Mouse (Mus musculus): Measurements from ENCODE around the gene Bend7. TPM values are rescaled to one million over a fixed set of nuclear protein-coding genes. Genes with fewer than 3 reads are reported as not detected.

Gene Bend7
- total RNA-seq (2021), result 1 to 10 TPM; 2.0 to 2.7 TPM
- long read RNA-seq, experiment 1, partial matches to known transcripts, result 0 of 1 reads
- long read RNA-seq, experiment 1, other reads (novel, unspliced or antisense), result 1 of 1 reads
- long read RNA-seq, experiment 2, partial matches to known transcripts, result 0 of 3 reads
- long read RNA-seq, experiment 2, other reads (novel, unspliced or antisense), result 1 of 3 reads

DNA sequence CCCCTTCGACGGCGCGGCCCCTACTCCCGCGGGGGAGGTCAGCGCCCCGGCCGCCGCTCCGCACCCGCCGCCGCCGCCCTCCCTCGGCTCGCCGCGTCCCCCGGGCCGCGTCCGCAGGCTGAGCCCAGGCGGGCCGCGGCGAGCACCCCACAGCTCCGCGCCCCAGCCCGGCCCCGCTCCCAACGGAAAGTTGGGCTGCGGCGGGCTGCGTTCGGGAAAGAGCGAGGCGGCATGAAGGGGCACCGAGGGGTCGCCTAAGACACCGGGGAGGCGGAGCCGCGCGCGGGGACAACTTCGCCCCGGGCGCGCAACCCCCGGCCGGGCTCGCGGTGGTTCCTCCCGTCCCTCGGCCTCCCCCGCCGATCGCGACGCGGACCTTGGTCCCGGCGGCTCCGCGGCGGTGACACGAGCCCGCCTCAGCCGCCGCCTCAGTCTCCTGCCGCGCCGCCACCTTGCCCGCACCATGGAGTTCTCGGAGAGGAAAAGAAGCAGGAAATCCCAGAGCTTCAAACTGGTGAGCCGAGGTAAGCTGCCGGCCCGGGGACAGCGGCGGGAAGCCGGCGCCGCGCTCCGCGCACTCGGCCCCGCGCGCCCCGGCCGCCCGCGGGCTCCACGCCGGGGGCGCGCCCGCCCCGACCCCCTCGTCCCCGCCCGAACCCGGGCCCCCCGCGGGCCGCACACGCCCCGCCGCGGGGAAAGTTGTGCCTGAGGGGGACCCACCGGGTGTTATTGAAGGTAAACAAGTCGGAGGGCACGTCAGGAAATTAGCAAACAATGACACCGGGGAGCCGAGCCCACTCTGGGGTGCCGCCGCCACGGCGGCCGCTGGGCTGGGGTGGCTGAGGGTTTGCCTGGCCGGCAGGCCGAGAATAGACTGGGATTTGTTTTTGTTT is at the start of gene Bend7:
TSS of gene Bend7 (plus strand) at position 63 of the 893 bp plus-strand sequence.
- DNase-seq, result peak; percentile 21

DNA sequence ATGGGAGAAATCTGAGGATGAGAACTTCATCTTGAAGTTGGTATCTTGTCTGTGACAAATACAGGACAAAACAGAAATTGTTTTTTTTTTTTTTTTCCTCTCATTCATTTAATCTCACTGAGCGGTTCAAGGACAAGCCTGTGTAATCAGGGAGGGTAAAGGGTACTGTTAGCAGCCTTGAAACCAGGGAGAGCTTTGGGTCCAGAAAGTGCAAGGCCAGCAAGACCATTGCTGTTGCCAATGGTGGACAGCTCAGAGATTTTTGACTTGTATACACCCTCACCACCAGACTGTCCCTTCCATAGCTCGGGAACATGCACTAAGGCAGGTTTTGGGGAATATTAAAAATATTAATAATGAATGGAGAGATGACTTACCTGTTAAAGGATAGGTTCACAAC is 49.0 kb upstream of the Bend7 start:
- DNase-seq, result no peak

DNA sequence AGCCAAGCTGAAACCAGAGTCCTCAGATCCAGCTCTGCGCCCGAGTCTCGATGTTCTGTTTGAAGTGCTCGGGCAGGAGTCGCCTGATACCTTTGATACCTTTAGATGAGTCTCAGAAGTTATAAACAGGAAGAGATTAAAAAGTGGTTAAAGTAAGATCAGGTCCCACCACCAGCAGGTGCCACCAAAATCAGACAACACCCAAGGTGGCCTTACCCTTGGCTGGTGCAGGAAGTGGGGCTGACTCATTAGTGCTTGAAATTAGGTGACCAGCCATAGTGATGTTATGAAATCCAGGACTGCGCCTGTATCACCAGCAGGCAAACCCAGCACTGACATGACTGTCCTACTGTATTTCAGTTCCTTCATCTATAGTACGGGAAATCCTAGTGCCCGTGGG is 47.9 kb upstream of the Bend7 start:
- no peak for DNase-seq

DNA sequence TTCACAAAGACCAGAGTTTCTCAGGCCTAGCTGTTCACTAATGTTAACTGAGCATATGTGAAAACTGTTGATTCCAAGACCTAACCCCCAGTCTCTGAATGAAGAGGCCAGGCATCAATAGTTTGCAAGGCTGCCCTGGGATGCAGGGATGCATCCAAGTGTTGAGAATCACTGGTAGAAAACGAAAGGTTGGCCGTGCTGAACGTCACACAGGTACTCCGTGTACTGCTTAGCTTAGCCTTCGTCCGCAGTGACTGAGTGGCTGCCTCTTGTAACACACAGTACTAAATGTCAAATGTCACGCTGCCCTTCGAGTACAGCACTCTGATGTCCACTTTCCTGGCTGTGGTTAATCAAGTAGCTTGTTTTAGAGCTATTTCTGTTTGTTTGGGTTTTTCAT is 46.0 kb upstream of the Bend7 start:
- no peak for DNase-seq

DNA sequence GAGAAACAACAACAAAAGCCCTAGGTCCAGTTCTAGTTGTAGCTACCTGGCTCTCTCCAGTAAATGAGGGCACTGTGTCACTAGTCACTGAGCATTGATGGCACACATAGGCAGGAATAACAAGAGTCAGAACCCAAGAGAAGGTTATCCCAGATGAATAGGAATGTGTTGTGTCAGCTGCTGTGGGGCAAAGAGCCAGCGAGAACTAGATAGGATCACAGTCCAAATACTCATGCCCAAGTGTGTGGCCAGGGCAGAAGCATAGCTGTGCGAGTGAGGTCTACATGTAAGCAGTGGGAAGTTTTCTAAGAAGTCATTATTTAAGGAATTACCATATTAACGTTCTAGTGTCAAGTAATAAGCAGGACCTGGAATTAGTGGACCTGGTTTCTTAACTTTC is 37.7 kb upstream of the Bend7 start:
- no peak for DNase-seq

DNA sequence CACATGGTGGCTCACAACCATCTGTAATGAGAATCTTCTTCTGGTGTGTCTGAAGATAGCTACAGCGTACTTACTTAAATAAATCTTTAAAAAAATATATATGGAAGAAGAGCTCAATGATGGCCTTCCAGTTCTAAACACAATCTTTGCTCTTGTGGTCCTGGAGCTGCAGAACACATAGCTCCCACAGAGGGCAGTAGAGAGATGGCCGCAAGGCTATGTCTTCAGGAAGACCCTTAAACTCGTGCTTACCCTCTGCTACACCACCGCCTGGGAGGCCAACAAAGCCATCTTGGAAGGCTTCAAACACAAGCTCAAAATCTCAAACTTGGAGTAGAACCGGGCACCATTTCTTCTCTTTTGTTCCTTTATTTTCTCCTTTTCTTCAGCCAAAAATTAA is 6.4 kb upstream of the Bend7 start:
- no peak for DNase-seq

DNA sequence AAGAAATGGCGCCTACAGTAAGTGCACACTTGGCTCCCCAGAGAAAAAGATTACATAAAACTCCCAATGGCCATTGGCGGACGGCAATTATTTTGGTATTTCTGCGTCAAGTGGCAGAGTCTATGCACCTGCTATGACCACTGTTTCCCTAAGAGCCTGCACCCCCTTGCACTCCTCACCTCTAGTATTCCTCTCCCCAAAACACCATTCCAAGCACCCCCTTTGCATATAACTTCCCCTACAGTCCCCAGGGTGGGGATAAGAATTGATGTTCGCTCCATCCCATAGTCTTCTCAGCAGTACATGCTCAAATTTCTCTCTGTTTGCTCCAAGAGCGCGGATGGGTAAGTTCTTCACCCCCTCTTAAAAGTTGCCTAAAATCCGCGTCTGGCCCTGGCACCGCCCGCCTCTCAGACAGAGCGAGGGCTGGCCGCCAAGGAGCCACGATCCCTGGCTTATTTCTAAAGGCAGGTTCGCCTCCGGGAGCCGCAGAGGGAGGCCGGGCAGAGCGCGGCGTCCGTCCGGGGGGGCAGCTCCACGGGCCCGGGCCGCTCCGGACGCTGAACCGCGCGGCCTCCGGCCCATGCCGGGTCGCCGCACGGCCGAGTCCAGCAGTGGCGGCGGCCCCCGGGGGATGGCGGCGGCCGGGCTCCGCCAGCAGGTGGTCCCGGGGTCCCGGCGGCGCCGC is 406 bp upstream of the Bend7 start:
- DNase-seq, result peak; percentile 12

DNA sequence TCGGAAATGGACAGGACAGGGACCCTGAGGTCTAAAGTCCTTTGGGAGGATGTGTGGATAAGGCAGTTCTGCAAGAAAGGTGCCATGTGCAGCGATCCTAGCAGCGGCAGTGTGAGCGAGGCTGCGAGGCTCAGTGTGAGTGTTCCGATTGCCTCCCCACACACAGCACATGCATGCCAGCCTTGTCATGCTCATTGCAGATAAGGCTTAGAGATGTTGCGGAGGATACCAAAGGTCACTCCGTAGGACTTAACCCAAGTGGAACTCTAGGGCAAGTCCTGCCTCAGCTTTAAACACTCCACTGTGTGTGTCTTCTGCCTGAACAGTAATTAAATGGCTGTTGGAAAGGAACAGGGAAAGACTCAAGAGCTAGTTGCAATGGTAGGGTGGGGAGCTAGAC is 5.5 kb downstream of the Bend7 start:
- DNase-seq, result no peak

DNA sequence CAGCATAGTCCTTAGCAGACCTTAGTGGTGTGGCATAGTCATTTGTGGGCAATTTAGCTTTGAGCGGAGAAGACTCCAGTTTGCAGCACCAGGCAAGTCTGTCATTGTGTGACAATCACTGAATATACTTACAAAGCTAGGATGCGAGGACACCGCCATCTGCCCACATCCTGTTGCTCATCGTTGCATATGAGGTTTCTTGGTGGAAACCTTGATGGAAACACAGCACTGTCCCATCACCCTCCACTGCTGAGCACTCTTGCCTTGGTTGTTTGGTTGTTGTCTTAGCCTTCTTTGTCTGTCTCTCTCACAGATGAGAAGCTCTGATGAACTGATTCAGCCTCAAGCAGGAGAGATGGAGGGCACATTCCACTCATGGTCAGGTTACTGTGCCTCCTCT is 12.5 kb downstream of the Bend7 start:
- no peak for DNase-seq

DNA sequence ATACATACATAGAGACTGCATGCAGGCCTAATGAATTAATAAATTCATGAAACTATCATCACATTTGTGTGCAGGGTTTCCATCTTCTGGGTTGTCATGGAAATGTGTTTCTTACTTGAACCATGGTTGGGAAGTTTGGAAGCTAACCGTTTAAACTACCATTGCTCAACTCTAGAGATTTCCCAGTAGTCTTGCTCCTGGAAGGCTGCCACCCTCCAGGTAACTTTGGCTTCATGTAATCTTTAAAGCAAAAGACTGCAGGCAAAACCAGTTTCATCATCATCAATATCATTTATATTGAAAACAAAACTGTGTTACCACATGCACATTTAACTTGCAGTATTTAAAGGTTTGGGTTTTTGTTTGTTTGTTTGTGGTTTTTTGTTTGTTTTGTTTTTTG is 16.3 kb downstream of the Bend7 start:
- DNase-seq, result no peak

DNA sequence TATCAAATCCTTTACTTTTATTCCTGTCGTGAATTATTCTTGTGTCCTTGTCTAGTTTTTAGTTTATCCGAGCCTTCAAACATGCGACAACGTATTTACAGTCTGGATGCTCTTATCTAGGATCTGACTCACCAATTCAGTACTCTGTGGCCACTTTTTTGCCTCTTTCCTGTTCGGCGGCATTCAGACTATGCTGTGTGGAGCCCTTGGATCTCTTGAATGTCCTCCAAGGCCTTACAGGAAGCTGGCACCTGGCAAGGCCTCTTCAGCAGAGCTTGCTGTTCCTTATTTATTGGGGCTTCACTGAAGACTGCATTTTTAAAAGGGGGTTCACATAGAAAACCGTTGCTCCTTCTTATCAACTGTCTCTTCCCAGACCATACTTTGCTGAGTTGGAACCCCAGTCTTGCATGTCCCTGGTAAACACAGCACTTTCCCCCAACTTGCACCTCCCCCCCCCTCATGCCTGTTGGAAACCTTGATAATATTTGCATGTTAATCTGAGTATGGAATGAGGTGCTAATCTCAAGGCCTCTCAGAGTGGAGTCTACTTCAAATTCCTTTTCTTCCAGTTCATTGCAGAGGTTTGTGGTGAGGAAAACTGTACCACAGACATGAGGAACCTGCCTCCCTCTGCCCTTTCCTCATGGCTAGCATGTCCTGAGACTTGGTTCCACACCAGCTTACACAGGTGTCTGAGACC is 18.6 kb downstream of the Bend7 start:
- no peak for DNase-seq

DNA sequence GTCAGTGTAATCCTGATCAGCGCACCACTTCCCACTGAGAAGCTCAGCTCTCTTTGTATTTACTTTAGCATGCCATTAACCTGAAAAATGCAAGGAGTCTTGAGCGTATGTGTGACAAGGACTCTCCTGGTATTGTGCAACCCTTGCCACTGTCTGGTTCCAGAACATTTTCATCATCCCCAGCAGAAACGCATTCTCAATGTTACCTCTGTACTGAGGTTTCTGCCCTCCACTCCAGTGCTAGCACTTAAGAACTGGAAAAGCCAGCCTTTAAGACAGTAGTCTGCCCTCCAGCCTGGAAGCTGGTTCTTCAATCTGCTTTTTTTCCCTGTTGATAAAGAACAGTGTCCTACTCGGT is 19.1 kb downstream of the Bend7 start:
- no peak for DNase-seq

DNA sequence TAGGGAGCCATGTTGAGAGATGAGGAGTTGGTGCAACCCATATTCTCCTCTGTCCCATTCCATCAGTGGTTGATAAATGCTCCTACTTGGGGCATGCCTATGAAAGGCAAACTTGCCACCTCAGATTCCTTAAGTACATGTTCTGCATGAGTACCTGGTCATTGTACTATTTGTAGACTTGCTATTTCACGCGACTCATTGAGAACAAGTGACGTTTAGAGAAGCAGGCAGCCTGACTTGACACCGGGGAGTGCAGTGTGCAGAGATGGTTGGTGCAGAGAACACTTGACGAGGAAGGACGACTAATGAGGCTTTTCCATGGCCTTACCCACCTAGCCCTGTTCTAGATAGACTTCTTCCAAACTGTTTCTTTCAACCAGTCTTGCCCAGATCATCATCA is 34.3 kb downstream of the Bend7 start:
- no peak for DNase-seq

DNA sequence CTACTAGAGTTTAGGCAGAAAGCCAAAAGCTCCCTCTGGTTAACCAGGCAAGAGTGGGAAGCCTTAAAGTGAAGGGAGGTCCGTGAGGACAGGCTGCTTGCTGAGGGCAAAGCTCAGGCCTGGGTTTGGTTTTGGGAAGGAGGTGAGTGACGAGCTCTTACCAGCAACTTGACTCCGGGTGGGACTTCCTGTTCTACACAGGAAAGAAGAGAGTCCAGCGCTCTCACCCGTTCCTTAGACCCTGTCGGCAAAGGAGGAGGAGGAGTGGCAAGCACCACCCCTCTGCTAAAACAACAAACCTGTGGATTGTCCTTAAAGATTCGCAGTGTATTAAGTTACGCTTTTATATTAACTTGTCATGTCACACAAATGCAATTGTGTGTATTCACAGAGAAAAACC is 38.1 kb downstream of the Bend7 start:
- DNase-seq, result no peak

DNA sequence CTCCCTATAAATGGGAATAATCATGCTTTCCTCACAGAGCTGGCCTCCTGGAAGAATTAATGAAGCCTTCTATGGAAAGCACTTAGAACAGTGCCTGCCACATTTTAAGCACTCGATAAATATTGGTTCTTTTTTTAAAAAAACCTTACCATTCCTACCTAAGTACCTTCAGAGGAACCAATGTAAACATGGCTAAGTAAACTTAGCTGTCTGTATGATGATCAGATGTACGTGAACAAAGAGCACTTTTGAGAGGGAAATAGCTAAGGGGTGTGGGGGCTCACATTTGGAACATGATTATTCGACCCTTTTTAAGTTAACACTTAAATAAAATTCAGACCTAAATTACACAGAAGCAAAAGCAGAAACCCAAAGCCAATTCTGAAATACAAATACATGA is 39.6 kb downstream of the Bend7 start:
- no peak for DNase-seq

DNA sequence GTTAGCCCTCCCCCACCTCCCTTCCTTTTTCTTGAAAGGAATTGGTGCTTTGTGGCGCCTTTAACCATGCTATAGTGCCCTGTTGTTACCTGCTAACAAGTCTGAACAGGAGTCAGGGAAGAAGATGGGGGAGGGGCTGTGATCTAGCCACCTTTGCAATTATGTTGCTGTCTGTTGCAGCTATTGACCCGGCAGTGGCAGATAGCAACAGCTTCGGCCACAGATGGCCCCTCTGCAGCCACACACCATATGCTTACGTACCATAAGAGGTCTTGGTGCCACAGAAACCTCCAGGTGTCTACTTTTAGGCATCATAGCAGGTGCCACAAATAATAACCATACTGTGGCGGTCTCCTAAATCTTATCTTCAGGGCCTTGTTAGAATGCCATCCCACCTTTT is 43.1 kb downstream of the Bend7 start:
- no peak for DNase-seq

DNA sequence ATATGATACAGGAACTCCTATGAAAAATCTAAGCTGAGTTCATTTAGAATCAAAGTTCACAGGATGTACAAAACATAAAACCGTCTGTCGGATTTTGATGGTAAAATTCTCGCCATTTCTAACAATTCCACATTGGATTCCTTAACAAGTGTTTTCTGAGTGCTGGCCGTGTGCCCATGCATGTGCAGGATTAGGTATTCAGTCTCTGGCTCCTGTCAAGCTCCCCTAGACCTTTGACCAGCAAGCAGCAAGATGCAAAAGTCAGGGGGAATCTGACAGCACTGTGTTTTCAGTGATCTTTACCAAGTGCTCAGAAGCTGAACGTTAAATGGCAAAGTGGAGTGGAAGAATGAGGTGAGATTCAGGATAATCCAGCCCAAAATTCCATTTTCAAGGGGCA is 44.3 kb downstream of the Bend7 start:
- no peak for DNase-seq

DNA sequence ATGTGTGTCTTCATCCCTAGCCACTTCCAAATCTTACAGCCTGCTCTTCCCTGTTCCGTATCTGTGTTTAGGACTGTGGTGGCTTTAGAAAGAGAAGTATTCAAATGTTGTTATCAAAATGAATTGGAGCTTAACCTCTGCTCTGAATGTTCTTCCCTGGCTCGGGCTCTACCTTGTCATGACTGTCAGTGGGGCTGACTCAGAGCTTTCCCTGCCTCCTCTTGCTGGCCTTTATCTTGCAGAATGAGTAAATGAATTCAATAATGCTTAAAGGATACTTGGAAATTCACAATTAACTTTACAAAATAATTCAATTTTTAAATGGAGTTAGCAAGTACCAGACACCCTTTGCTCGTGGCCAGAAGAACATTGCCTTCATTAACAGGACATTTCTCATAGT is 46.4 kb downstream of the Bend7 start:
- no peak for DNase-seq

DNA sequence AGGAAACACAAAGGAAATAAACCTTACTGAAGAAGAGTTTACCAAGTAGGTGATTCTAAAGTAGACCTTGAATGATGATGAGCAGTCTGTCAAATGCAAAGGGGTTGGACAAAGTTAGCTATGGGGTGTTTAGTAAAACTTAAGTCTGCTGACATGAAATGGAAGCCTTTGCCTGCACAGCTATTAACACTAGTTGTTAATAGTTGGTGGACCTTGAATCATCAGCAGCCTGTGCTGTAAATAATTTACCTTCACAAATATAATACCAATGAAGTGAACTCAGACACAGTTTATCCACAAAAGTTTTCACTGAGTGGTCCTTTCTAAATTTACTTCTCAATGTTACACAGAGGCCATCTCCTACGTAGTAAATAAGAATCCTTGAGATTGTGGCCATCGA is 52.7 kb downstream of the Bend7 start:
- no peak for DNase-seq

DNA sequence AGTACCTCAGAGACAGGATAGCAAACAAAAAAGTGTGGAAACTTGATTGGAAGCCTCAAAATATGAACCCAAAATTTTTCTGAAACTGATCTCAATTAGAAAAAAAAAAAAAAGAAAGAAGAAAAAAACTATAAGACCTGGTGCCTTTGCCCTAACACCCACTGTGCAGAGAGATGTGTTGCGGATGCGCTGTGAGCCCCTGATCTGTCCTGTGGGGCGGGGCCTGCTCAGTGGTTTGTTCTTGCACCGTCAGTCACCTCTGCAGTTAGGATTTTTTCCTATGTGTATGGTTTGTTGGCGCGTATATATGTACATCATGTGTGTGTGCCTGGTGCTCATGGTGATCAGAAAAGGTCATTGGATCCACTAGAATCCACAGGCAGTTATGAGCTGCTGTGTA is 56.3 kb downstream of the Bend7 start:
- no peak for DNase-seq

DNA sequence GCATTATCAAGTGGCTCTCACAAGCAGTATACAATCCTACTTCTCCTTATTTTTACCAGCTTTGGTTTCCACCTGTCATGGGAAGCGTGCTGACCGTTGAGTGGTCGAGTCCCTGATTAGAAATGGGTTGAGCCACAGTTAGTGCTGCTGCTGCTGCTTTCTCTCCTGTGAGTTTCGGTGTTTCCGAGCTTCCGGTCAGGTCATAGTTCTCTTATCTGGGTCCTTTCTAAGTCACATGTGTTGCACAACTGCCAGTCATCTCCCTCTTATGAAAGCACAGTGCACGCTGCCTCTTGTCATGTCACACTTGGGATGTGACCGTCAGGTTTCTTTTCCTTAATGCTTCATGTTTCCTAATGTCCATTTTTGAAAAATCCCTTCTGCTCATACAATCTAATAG is 59.7 kb downstream of the Bend7 start:
- no peak for DNase-seq

DNA sequence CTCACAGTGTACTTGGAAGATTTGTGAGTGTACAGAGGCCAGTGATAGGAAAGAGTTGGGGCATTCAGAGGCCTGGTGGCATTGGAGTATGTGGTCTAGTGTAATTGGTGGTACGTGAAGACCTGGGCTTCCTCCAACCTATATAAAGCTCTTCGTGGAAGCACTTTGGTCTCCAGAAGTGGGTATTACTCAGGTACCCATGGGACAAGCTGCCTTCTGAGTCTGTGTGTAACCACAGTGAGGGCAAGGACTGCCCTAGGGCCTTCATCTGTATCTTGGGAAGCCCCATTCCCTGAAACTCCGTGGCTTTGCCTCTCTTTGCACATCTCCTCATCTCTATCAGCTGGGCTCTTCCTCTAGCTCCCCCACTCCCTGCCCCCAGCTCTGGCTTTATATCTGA is 64.0 kb downstream of the Bend7 start:
- no peak for DNase-seq

DNA sequence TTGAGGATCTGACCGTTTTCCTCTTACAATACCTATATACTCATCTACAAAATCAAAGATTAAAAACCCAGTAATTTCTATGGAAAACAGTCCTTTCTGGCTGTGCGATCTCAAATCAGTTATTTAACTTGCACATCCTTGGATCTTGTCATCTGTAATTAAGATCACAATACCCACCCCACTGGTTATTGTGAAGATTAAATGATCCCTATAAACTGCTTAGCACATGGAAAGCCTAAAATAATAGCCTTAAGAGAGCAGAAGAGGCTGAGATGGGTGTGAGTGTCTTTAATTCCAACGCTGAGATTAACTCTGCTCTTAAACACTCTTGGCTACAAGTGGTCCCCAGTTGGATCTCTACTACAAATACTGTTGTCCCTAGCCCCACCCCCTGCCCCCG is 64.8 kb downstream of the Bend7 start:
- no peak for DNase-seq

All from gastrocnemius, postnatal 25 days (tissue).